Mouse (Mus musculus) C2C12 (cell line): ENCODE measurements around the gene Map3k7.

Experiments
- CEBPB ChIP-seq: IDR thresholded peaks from one replicate; pipeline ENCODE4 v1.6.1; 2011; ENCODE audit warnings: low read depth, mild to moderate bottlenecking, control low read depth, moderate library complexity
- CTCF ChIP-seq: IDR thresholded peaks from one replicate; pipeline ENCODE4 v1.5.1; 2011; ENCODE audit not compliant: control insufficient read depth, insufficient read depth, insufficient read length
- FOSL1 ChIP-seq: IDR thresholded peaks from one replicate; pipeline ENCODE4 v1.8.0; 2011; ENCODE audit warnings: mild to moderate bottlenecking, low read length; ENCODE audit not compliant: poor library complexity, insufficient read depth, severe bottlenecking
- MAX ChIP-seq: IDR thresholded peaks from one replicate; pipeline ENCODE4 v1.6.1; 2011; ENCODE audit warnings: mild to moderate bottlenecking, control low read depth
- MYOD1 ChIP-seq: IDR thresholded peaks from one replicate; pipeline ENCODE4 v1.6.1; 2011; ENCODE audit warnings: low read depth; ENCODE audit not compliant: control insufficient read depth, insufficient read length
- MYOG ChIP-seq: IDR thresholded peaks from one replicate; pipeline ENCODE4 v1.6.1; 2011; ENCODE audit not compliant: control insufficient read depth, insufficient read length; ENCODE audit errors: extremely low read depth
- USF1 ChIP-seq: IDR thresholded peaks from one replicate; pipeline ENCODE4 v1.6.1; 2011; ENCODE audit warnings: low read depth, mild to moderate bottlenecking, control low read depth, moderate library complexity

DNA sequence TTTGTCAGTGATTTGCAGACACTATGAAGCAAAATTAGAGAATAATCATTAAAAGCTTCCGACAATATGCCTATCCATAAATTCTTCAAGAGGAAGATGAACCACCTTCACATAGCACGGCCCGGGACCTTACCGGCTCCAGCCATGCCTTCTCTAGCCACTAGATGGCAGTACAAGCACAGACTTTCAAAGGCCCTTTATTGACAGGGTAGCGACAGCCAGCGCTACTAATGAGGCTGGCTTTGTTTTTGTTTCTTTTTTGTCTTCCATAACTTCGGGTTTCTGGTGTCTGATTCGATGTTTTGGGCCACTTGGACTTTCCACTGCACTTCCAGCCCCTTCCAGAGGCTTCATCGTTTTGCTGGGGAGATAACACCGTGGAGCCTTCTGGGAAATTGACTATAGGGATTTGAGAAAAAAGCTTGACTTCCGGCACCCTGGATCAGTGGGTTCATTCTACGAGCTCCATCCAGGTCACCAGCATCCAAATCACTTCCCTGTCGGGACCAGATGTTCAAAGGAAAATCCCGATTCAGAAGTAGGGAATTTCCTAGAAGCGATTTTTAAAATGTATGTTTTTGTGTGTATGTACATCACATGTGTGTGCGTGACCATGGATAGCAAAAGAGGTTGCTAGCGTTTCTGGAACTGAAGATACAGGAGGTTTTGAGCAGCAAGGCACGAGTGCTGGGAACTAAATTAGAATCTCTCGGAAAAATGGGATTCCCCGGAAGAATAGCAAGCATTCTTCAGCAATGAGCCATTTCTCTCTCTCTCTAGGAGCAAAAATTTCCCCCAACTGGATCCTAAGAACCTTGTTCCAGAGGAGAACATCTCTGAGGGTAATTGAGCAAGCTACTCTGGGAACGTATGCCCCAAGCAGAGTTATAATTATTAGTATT, 91.5 kb downstream of the Map3k7 start:
- TF ChIP-seq CTCF (peak; percentile 4), MAX (no peak), CEBPB (no peak), MYOG (no peak), USF1 (no peak), FOSL1 (no peak), MYOD1 (no peak)
